Comparison of ENCODE assay signal across 7 mouse cellular contexts in the genomic region with DNA sequence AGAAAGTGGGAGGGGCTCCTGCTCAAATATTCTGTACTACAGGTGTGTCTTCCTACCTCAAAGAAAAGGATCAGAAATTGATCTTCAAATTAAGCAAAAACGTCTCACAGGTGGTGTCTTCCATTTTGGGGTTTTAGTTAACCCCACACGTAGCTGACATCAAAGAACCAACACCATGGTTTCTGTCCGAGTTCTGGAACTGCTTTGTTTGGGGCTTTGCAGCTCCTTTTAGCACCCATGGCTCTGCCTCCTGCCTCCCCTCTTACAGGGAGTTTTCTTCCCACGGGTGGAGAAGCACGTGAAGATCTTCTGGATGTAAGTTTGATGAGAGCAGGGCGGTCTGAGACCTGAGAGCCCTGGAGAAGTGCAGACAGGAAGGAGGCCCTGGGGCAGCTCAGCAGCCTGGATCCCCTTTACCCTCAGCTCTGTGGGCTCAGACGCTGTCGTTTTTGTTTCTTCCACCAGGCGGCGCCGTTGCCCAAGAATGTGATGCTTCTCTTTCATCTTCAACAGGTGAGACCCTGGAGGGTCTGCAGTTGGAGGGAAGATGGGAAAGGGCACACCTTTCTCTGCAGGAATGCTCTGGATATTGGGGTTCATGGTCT. TPM values are rescaled to one million over a fixed set of nuclear protein-coding genes. Genes with fewer than 3 reads are reported as not detected.
DNase-seq lines count a peak whose midpoint lies in the region; ATAC-seq and TF ChIP-seq lines count a peak whose summit lies in the region.
"Not testable (repeated sequence)": the region's sequence is repeated elsewhere in the genome, so short reads cannot be mapped to it uniquely, and the experiment has no call there.

No protein-coding gene starts in this region.

- TF ChIP-seq CTCF in G1E (IDR thresholded peaks at IDR 0.05; ENCODE audit: low read depth, low read length), result peak; percentile 83
- peak; percentile 79 for TF ChIP-seq CTCF in forebrain, postnatal 0 days (IDR thresholded peaks at IDR 0.05; ENCODE audit: low read depth)
- peak; percentile 80 for TF ChIP-seq CTCF in intestine, postnatal 0 days (IDR thresholded peaks at IDR 0.05; ENCODE audit: low read depth)
- TF ChIP-seq CTCF in liver, adult 2 months (IDR thresholded peaks at IDR 0.05; ENCODE audit: low read depth, low read length), result peak; percentile 52

- H3K27ac ChIP-seq in forebrain, postnatal 0 days (ENCODE audit: low read depth, low read length); intestine, postnatal 0 days (ENCODE audit: low read depth, low read length); liver, adult 2 months (replicated peaks; ENCODE audit: insufficient read depth, low read depth, low read length): not testable (repeated sequence)

- H3K4me2 ChIP-seq in forebrain, postnatal 0 days (ENCODE audit: low read depth); intestine, postnatal 0 days (replicated peaks; ENCODE audit: low read depth): not testable (repeated sequence)

- ATAC-seq in G1E (ENCODE audit: extremely low read depth, insufficient number of reproducible peaks, low FRiP score, poor library complexity, severe bottlenecking); forebrain, postnatal 0 days; intestine, postnatal 0 days: not testable (repeated sequence)

- not testable (repeated sequence) for H3K9ac ChIP-seq in forebrain, postnatal 0 days; intestine, postnatal 0 days (ENCODE audit: low read depth, low read length); liver, adult 2 months (ENCODE audit: low read depth, low read length)

- H3K36me3 ChIP-seq in G1E (replicated peaks); forebrain, postnatal 0 days (ENCODE audit: insufficient read depth); intestine, postnatal 0 days (ENCODE audit: control insufficient read depth, insufficient read depth); liver, adult 2 months (ENCODE audit: control insufficient read depth, insufficient read depth, low read length): not testable (repeated sequence)

- WGBS in forebrain, postnatal 0 days, result 15% methylated on average over 11 of the region's 11 CpGs
- 17% methylated on average over 11 of the region's 11 CpGs for WGBS in intestine, postnatal 0 days
- WGBS in liver, adult 2 months, result 20% methylated on average over 11 of the region's 11 CpGs

- not testable (repeated sequence) for H3K79me2 ChIP-seq in liver, adult 2 months (ENCODE audit: control insufficient read depth, insufficient read depth, low read length)

- not testable (repeated sequence) for TF ChIP-seq POLR2A in liver, adult 2 months (IDR thresholded peaks at IDR 0.05; ENCODE audit: extremely low read depth, insufficient read depth, low read length)

- H3K4me1 ChIP-seq in G1E (ENCODE audit: insufficient read depth, low read depth, low read length); forebrain, postnatal 0 days (ENCODE audit: insufficient read depth); intestine, postnatal 0 days (replicated peaks; ENCODE audit: control insufficient read depth, insufficient read depth, low read length); liver, adult 2 months (ENCODE audit: control insufficient read depth, insufficient read depth, low read length): not testable (repeated sequence)

- not testable (repeated sequence) for H3K27me3 ChIP-seq in G1E (ENCODE audit: insufficient read depth, low read length); forebrain, postnatal 0 days (ENCODE audit: insufficient read depth, low read length); intestine, postnatal 0 days (replicated peaks; ENCODE audit: control insufficient read depth, insufficient read depth, low read length); liver, adult 2 months (ENCODE audit: control insufficient read depth, insufficient read depth, low read length)

- H3K9me3 ChIP-seq in G1E (replicated peaks); forebrain, postnatal 0 days (ENCODE audit: low read length); intestine, postnatal 0 days (ENCODE audit: control insufficient read depth): not testable (repeated sequence)

- not testable (repeated sequence) for H3K4me3 ChIP-seq in G1E (ENCODE audit: low read depth, low read length); forebrain, postnatal 0 days (ENCODE audit: low read depth, low read length); intestine, postnatal 0 days (ENCODE audit: low read depth, low read length); liver, adult 2 months (ENCODE audit: insufficient read depth, low read depth, low read length)

- not testable (repeated sequence) for DNase-seq in G1E (ENCODE audit: low spot score); liver, adult 2 months (ENCODE audit: extremely low read depth, low read depth, low spot score)
- DNase-seq in brain, adult 2 months (ENCODE audit: low read depth, low spot score), result peak; percentile 7
- DNase-seq in forebrain, postnatal 0 days, result peak; percentile 53
- peak; percentile 89 for DNase-seq in naive thymus-derived CD4-positive, alpha-beta T cell, adult 2 months (ENCODE audit: low read depth)
- peak; percentile 39 to 61 for DNase-seq in spleen, postnatal 10 days (ENCODE audit: low spot score in 2 of 2)

RNA-seq across cellular contexts. Expression of gene H2-Q6, which starts 4.3 kb away (rescaled TPM):
- total RNA-seq in G1E (2014; fragmentation: Nextera tagmentation) (not detected in 2 replicates), G1E (2017) (0.12 and 0.33 TPM in 2 replicates)
- polyA plus RNA-seq in G1E (2012), result 0.07 TPM in 1 of 2 replicates, not detected in the other
- total RNA-seq in forebrain, postnatal 0 days (2014; rRNA removed), result 0.15 and 0.43 TPM in 2 replicates
- 0.47 and 0.80 TPM in 2 replicates for polyA plus RNA-seq in forebrain, postnatal 0 days (2015; fragmentation: Nextera tagmentation; extraction: Ambion mirVana)
- 2.7 and 2.8 TPM in 2 replicates for polyA plus RNA-seq in intestine, postnatal 0 days (2015; fragmentation: Nextera tagmentation; extraction: Ambion mirVana)
- 11.4 and 13.2 TPM in 2 replicates for total RNA-seq in liver, adult 2 months (2014; rRNA removed)
- 18.2 and 40.0 TPM in 2 replicates for polyA plus RNA-seq in liver, adult 2 months (2012; rRNA removed)

RNA-seq across cellular contexts. Expression of gene H2-Q7, which starts 18.6 kb away (rescaled TPM):
- total RNA-seq in G1E (2014; fragmentation: Nextera tagmentation) (not detected in 2 replicates), G1E (2017) (0.23 and 0.38 TPM in 2 replicates)
- polyA plus RNA-seq in G1E (2012), result 0.05 TPM in 1 of 2 replicates, not detected in the other
- total RNA-seq in forebrain, postnatal 0 days (2014; rRNA removed), result 1.7 and 2.4 TPM in 2 replicates
- 1.6 and 3.2 TPM in 2 replicates for polyA plus RNA-seq in forebrain, postnatal 0 days (2015; fragmentation: Nextera tagmentation; extraction: Ambion mirVana)
- 2.7 and 3.6 TPM in 2 replicates for polyA plus RNA-seq in intestine, postnatal 0 days (2015; fragmentation: Nextera tagmentation; extraction: Ambion mirVana)
- 40.7 and 56.7 TPM in 2 replicates for total RNA-seq in liver, adult 2 months (2014; rRNA removed)
- 58.1 and 212 TPM in 2 replicates for polyA plus RNA-seq in liver, adult 2 months (2012; rRNA removed)

RNA-seq across cellular contexts. Expression of gene H2-Q4, which starts 40.9 kb away (rescaled TPM):
- total RNA-seq in G1E (2014; fragmentation: Nextera tagmentation), result not detected in 2 replicates
- 0.05 and 0.17 TPM in 2 replicates for total RNA-seq in G1E (2017)
- 0.04 TPM in 1 of 2 replicates, not detected in the other for polyA plus RNA-seq in G1E (2012)
- 3.2 and 5.1 TPM in 2 replicates for total RNA-seq in forebrain, postnatal 0 days (2014; rRNA removed)
- polyA plus RNA-seq in forebrain, postnatal 0 days (2015; fragmentation: Nextera tagmentation; extraction: Ambion mirVana), result 0.84 and 1.3 TPM in 2 replicates
- 11.9 and 14.0 TPM in 2 replicates for polyA plus RNA-seq in intestine, postnatal 0 days (2015; fragmentation: Nextera tagmentation; extraction: Ambion mirVana)
- 31.5 and 32.7 TPM in 2 replicates for total RNA-seq in liver, adult 2 months (2014; rRNA removed)
- polyA plus RNA-seq in liver, adult 2 months (2012; rRNA removed), result 36.2 and 61.8 TPM in 2 replicates

RNA-seq across cellular contexts. Expression of gene H2-Q10, which starts 49.6 kb away (rescaled TPM):
- not detected in 2 replicates for total RNA-seq in G1E (2014; fragmentation: Nextera tagmentation)
- 0.05 and 0.06 TPM in 2 replicates for total RNA-seq in G1E (2017)
- not detected in 2 replicates for polyA plus RNA-seq in G1E (2012)
- 0.46 and 1.2 TPM in 2 replicates for total RNA-seq in forebrain, postnatal 0 days (2014; rRNA removed)
- 0.29 and 0.40 TPM in 2 replicates for polyA plus RNA-seq in forebrain, postnatal 0 days (2015; fragmentation: Nextera tagmentation; extraction: Ambion mirVana)
- polyA plus RNA-seq in intestine, postnatal 0 days (2015; fragmentation: Nextera tagmentation; extraction: Ambion mirVana), result 102 and 110 TPM in 2 replicates
- 1,696 and 1,845 TPM in 2 replicates for total RNA-seq in liver, adult 2 months (2014; rRNA removed)
- polyA plus RNA-seq in liver, adult 2 months (2012; rRNA removed), result 3,073 and 3,421 TPM in 2 replicates

Comparison
In these comparisons a context has a peak if more than half of its experiments do, and no peak if none do; other contexts are left out.
1. RNA of gene H2-Q7, which starts 18.6 kb away (polyA plus RNA-seq): 58.1 to 212 TPM in liver, adult 2 months; 2.7 to 3.6 TPM in intestine, postnatal 0 days, 1.6 to 3.2 TPM in forebrain, postnatal 0 days and 0.05 TPM in G1E; every median in the first group is over 10 times any median in the second.
2. Peak in every context shown above with its lines, with median percentiles within 50 percentile points of each other: CTCF ChIP-seq.